Mouse (Mus musculus) neural tube, embryonic 13.5 days (tissue): ENCODE results near the gene Rnf115. TPM values are rescaled to one million over a fixed set of nuclear protein-coding genes. Genes with fewer than 3 reads are reported as not detected.

Source experiments
- ATAC-seq: fragments of 200-750 bp; cut with Nextera tagmentation; 2 replicates; pipeline ENCODE4 v1.8.0; 2017; ENCODE audit warnings: low read depth, mild to moderate bottlenecking, moderate TSS enrichment, moderate library complexity
- H3K27ac ChIP-seq: fragments of 300-500 bp; sonication (generic); replicated peaks from 2 replicates; pipeline ENCODE4 v1.5.1; 2015; ENCODE audit warnings: moderate library complexity, mild to moderate bottlenecking, inconsistent platforms
- H3K27me3 ChIP-seq: fragments of 300-500 bp; sonication (generic); 2 replicates; pipeline ENCODE4 v1.6.1; 2015; ENCODE audit warnings: mild to moderate bottlenecking, inconsistent platforms
- H3K36me3 ChIP-seq: fragments of 300-500 bp; sonication (generic); 2 replicates; pipeline ENCODE4 v1.6.1; 2015; ENCODE audit warnings: mild to moderate bottlenecking, inconsistent platforms
- H3K4me1 ChIP-seq: fragments of 300-500 bp; sonication (generic); replicated peaks from 2 replicates; pipeline ENCODE4 v1.6.1; 2015; ENCODE audit warnings: inconsistent platforms
- H3K4me2 ChIP-seq: fragments of 300-500 bp; sonication (generic); 2 replicates; pipeline ENCODE4 v1.6.1; 2015; ENCODE audit warnings: inconsistent platforms, mild to moderate bottlenecking, moderate library complexity
- H3K4me3 ChIP-seq: fragments of 300-500 bp; sonication (generic); 2 replicates; pipeline ENCODE4 v1.5.1; 2015; ENCODE audit warnings: mild to moderate bottlenecking, inconsistent platforms
- H3K9ac ChIP-seq: fragments of 300-500 bp; sonication (generic); 2 replicates; pipeline ENCODE4 v1.6.1; 2015; ENCODE audit warnings: moderate library complexity, mild to moderate bottlenecking, inconsistent platforms
- H3K9me3 ChIP-seq: fragments of 300-500 bp; sonication (generic); 2 replicates; pipeline ENCODE4 v1.6.1; 2016; ENCODE audit warnings: inconsistent platforms
- WGBS: fragments of 180-500 bp; shearing (Covaris S2); methylation state at CpG from one replicate; pipeline ENCODE4 v1.1.7; 2015; 5-methylcytosine and 5-hydroxymethylcytosine counted together
- polyA plus RNA-seq: library from polyadenylated mRNA; unstranded; fragments of >200 nt; fragmentation: Nextera tagmentation; extraction: Ambion mirVana; gene quantifications from 2 replicates; pipeline ENCODE4 v1.2.1, GENCODE M21; 2015

Gene Rnf115
- polyA plus RNA-seq, 1 experiment from 2014 or later, result 79.9 TPM

DNA sequence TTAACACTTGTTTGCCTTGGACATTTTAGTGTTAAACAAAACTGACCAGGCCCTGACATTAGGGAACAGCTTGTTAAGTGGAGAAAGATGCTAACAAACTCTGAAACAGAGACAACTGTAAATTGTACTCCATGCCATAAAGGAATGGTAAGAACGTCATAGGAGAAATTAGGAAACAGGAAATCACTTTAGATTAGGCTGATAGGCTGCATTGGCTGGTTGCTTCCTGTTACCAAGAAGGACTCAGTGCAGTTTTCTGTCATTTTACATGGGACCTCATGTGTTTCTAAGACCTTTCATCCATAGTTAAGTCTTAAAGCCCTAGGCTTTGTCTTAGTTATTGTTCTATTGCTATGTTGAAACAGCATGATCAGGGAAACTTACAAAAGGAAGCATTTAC, 19.4 kb downstream of the Rnf115 start:
- no peaks in the 10 kb centered on the region for H3K9me3 ChIP-seq
- H3K27me3 ChIP-seq, result no peaks in the 10 kb centered on the region
- H3K4me2 ChIP-seq, result no peak overlapping the region
- no peak overlapping the region for H3K9ac ChIP-seq
- H3K27ac ChIP-seq, result no peak overlapping the region
- no peaks in the 10 kb centered on the region for H3K4me1 ChIP-seq
- no peaks in the 10 kb centered on the region for H3K36me3 ChIP-seq
- no peak for ATAC-seq
- 82% methylated on average over 1 of the region's 1 CpGs for WGBS
- no peak overlapping the region for H3K4me3 ChIP-seq

DNA sequence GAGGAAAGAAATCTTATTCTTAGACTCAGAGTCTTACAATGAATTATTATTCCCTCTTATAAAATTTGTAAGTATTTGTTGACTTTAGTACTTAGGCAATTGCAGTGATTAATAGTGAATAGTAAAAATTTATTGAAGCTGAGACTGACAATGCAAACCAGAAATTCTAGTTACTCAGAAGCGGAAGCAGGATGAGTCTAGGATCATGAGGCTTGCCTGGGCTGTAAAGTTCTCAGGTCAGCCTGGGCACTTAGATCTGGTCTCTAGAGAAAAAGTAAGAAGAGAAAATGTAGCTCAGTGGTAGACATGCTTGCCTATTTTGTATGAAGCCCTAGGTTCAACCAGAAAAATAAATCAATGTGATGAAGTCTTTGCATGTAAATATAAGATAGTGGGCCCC, 28.5 kb downstream of the Rnf115 start:
- no peak overlapping the region for H3K4me3 ChIP-seq
- no peaks in the 10 kb centered on the region for H3K27me3 ChIP-seq
- no peak overlapping the region for H3K27ac ChIP-seq
- H3K4me2 ChIP-seq, result no peak overlapping the region
- no peak overlapping the region for H3K9ac ChIP-seq
- H3K36me3 ChIP-seq, result no peaks in the 10 kb centered on the region
- WGBS, result 97% methylated on average over 1 of the region's 1 CpGs
- H3K9me3 ChIP-seq, result no peaks in the 10 kb centered on the region
- ATAC-seq, result no peak
- no peaks in the 10 kb centered on the region for H3K4me1 ChIP-seq

DNA sequence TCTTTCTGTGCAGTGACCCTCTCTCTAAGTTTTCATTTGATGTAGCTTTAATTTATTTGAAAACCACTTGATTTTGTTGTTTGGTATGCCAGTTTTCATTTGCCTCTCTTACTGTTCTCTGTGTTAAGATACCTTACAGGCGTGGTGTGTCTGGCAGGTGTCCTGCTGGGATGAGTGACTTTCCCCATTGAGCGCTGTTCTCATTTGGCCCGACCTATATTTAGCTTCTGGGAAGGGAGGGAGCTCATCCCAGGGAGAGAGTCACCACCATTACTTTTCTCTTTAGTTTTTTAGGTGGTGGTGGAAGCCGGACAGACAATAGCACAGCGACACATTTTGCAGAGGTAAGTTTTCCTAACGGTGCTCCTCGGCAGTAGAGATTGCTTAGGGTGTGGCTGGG, 30.2 kb downstream of the Rnf115 start:
- H3K4me3 ChIP-seq, result no peak overlapping the region
- H3K4me1 ChIP-seq, result no peaks in the 10 kb centered on the region
- ATAC-seq, result no peak
- H3K9me3 ChIP-seq, result no peaks in the 10 kb centered on the region
- H3K27ac ChIP-seq, result no peak overlapping the region
- H3K9ac ChIP-seq, result no peak overlapping the region
- H3K27me3 ChIP-seq, result no peaks in the 10 kb centered on the region
- 67% methylated on average over 7 of the region's 7 CpGs for WGBS
- no peaks in the 10 kb centered on the region for H3K36me3 ChIP-seq
- no peak overlapping the region for H3K4me2 ChIP-seq

DNA sequence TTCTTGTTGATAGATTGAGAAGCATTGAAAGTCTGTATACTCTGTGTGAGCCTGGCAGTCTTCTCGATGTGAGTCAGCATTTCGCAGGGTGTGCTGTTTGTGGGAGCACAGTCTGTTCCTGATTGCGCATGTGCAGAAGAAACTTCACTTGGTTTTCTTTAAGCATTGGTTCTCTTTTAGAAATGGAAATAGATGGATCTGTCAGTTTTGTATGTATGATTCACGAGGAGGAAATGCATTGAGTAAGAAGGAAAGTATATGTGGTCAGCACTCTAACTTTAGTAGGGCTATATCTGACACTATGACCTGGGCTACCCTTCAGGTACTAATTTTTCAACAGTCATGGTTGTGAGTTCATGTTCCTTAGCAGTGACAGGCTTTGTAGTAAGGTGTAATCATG, 32.2 kb downstream of the Rnf115 start:
- Histone ChIP-seq H3K9me3 (no peaks in the 10 kb centered on the region), H3K9ac (no peak overlapping the region), H3K4me1 (no peaks in the 10 kb centered on the region), H3K36me3 (no peaks in the 10 kb centered on the region), H3K4me3 (no peak overlapping the region), H3K27me3 (no peaks in the 10 kb centered on the region), H3K4me2 (no peak overlapping the region), H3K27ac (no peak overlapping the region)
- WGBS, result 94% methylated on average over 4 of the region's 4 CpGs
- no peak for ATAC-seq

DNA sequence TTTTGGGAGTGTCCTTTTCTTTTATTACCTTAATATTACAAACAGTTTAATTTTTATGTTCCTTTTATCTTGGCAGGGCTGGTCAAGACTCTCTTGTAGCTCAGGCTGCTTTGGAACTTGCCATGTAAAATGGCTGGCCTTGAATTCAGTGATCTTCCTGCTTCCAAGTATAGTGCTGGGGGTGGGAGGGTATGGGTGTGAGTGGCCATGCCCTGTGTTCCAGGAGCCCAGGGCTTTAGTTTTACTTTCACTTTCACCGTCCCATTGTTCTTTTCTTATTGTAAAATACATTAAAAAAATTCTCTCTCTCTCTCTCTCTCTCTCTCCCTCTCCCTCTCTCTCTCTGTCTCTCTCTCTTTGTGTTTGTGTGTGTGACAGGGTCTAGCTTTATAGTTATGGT, 37.1 kb downstream of the Rnf115 start:
- ATAC-seq, result no peak
- 100% methylated on average over 1 of the region's 1 CpGs for WGBS
- Histone ChIP-seq H3K36me3 (peaks cover 6% of the 10 kb centered on the region), H3K27me3 (no peaks in the 10 kb centered on the region), H3K9ac (no peak overlapping the region), H3K27ac (no peak overlapping the region), H3K9me3 (no peaks in the 10 kb centered on the region), H3K4me3 (no peak overlapping the region), H3K4me2 (no peak overlapping the region), H3K4me1 (no peaks in the 10 kb centered on the region)

DNA sequence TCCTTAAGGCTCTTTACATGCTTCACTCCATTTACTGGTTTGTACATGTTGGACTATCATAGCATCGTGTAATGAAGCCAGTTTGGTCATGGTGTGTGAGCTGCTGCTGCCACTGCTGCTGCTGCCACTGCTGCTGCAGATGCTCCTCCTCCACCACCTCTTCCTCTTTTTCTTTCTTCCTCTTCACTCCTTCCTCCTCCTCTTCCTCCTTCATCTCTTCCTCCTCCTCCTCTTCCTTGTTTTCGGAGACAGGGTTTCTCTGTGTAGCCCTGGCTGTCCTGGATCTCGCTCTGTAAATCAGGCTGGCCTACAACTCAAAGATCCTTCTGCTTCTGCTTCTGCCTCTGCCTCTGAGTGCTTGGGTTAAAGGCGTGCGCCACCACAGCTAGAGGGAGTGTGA, 42.5 kb downstream of the Rnf115 start:
- Histone ChIP-seq H3K4me1 (no peaks in the 10 kb centered on the region), H3K27me3 (no peaks in the 10 kb centered on the region), H3K4me2 (no peak overlapping the region), H3K27ac (no peak overlapping the region), H3K36me3 (peaks cover 6% of the 10 kb centered on the region), H3K4me3 (no peak overlapping the region), H3K9ac (no peak overlapping the region), H3K9me3 (no peaks in the 10 kb centered on the region)
- 87% methylated on average over 5 of the region's 5 CpGs for WGBS
- ATAC-seq, result no peak

DNA sequence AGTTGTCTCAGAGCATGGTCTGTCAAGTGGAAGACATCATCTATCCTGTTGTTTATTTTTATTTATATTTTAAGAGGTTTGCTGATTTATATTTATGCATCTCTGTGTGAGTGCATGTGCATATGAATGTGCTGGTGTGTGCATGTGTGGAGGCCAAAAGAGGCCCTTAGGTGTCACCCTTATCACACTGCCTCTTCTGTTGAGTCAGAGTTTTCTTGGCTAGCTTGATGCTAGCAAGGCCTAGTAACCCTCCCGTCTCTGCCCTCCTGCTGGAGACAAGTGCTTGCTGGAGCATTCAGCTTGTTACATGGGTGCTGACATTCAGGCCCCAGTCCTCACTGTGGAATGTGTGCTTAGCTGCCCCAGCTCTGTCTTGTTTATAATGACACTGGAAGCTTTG, 45.5 kb downstream of the Rnf115 start:
- Histone ChIP-seq H3K9ac (no peak overlapping the region), H3K4me2 (no peak overlapping the region), H3K27ac (no peak overlapping the region), H3K27me3 (no peaks in the 10 kb centered on the region), H3K9me3 (no peaks in the 10 kb centered on the region), H3K4me3 (no peak overlapping the region), H3K36me3 (peaks cover 10% of the 10 kb centered on the region), H3K4me1 (no peaks in the 10 kb centered on the region)
- ATAC-seq, result no peak
- 52% methylated on average over 1 of the region's 1 CpGs for whole genome bisulfite sequencing

DNA sequence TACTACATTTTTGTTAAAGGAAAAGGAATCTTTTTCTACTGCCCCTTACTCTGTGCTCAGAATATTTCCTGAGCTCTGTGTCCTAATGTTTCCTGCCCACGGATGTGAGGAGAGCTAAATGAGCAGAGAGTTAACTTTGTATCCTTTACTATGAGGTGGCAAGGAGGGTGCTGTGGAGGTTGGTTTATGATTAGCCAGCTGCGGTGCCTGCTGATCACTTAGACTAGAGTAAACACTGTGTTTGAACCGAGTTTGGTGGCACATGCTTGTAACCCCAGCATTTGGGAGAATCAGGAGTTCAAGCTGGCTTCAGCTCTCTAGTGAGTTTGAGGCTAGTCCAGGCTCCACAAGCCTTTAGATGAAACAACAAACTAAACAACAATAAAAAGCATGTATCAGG, 49.7 kb downstream of the Rnf115 start:
- H3K4me1 ChIP-seq, result no peaks in the 10 kb centered on the region
- H3K27me3 ChIP-seq, result no peaks in the 10 kb centered on the region
- H3K9me3 ChIP-seq, result no peaks in the 10 kb centered on the region
- H3K4me3 ChIP-seq, result no peak overlapping the region
- H3K27ac ChIP-seq, result no peak overlapping the region
- no peak overlapping the region for H3K9ac ChIP-seq
- H3K36me3 ChIP-seq, result peaks cover 13% of the 10 kb centered on the region
- no peak for ATAC-seq
- WGBS, result 78% methylated on average over 3 of the region's 3 CpGs
- H3K4me2 ChIP-seq, result no peak overlapping the region

DNA sequence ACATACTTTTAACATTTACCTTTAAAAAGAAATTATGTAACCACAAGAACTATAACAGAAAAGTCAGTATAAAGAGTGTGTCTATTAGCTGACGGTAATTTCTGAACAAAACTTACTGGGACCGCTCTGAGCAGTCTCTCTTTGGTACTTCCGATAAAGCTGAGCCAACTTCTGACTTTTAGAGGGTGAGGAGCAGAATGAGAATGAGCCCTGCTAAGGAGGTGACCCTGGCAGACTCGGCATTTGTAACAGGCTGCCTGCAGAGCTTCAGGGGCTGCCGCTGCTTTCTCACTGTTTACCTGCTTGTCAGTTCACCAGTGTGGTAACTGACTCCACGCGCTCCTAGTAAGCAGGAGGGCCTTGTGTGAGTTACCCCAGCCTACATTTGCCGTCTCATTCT, 54.8 kb downstream of the Rnf115 start:
- no peak for ATAC-seq
- H3K9me3 ChIP-seq, result no peaks in the 10 kb centered on the region
- H3K36me3 ChIP-seq, result peaks cover 35% of the 10 kb centered on the region
- no peak overlapping the region for H3K27ac ChIP-seq
- no peaks in the 10 kb centered on the region for H3K4me1 ChIP-seq
- no peaks in the 10 kb centered on the region for H3K27me3 ChIP-seq
- H3K4me2 ChIP-seq, result no peak overlapping the region
- H3K9ac ChIP-seq, result no peak overlapping the region
- H3K4me3 ChIP-seq, result no peak overlapping the region
- 80% methylated on average over 8 of the region's 8 CpGs for WGBS

DNA sequence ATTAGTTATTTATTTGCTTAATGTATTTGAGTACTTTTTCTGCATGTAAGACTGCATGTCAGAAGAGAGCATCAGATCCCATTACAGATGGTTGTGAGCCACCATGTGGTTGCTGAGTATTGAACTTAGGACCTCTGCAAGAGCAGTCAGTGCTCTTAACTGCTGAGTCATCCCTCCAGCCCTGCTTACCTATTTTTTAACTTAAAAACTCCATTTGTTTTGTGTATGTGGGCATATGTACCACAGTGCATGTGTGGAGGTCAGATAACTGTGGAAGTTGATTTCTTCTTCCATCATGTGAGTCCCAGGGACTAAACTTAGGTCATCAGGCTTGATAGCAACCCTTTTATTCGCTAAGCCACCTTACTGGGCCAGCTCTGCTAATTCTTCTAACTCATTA, 60.3 kb downstream of the Rnf115 start:
- H3K9me3 ChIP-seq, result no peaks in the 10 kb centered on the region
- 82% methylated on average over 1 of the region's 1 CpGs for WGBS
- H3K9ac ChIP-seq, result no peak overlapping the region
- no peaks in the 10 kb centered on the region for H3K27me3 ChIP-seq
- ATAC-seq, result no peak
- H3K36me3 ChIP-seq, result peaks cover 72% of the 10 kb centered on the region
- no peak overlapping the region for H3K27ac ChIP-seq
- H3K4me1 ChIP-seq, result no peaks in the 10 kb centered on the region
- no peak overlapping the region for H3K4me3 ChIP-seq
- H3K4me2 ChIP-seq, result no peak overlapping the region

DNA sequence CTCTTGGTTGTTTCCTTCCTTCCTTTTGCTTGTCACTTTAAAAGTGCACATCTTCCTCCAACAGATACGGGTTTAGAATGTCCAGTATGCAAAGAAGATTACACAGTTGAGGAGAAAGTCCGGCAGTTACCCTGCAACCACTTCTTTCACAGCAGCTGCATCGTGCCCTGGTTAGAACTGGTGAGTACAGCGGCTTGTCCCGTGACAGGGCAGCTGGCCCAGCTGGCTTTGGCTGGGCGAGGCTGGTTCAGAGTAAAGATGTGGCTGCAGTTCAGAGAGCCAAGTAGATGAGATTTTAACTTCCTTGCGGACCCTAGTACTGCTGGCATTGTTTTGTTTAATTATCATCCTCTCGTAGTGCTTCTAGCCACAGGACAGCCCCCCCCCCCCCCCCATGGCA, 61.0 kb downstream of the Rnf115 start:
- H3K9me3 ChIP-seq, result no peaks in the 10 kb centered on the region
- no peak overlapping the region for H3K9ac ChIP-seq
- no peak overlapping the region for H3K4me3 ChIP-seq
- no peaks in the 10 kb centered on the region for H3K27me3 ChIP-seq
- H3K27ac ChIP-seq, result no peak overlapping the region
- no peaks in the 10 kb centered on the region for H3K4me1 ChIP-seq
- H3K4me2 ChIP-seq, result no peak overlapping the region
- WGBS, result 84% methylated on average over 8 of the region's 8 CpGs
- H3K36me3 ChIP-seq, result peaks cover 72% of the 10 kb centered on the region
- no peak for ATAC-seq

DNA sequence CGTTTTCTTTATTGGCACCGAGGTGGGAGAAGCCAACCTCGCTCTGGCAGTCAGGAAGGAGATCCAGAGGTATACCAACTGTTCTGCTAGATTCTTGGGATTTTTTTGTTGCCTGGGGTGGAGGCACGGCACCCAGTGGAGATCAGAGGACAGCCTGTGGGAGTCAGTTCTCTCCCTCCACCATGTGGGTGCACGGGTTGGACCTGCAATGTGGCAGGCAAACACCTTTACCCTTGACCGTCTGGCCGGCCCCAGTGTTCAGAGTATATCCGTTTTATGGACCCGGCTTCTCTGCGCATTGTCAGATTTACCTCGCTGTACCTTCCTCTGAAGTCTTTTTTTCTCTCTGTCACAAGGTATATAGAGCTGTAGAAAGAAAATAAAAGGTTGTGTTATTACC, 72.8 kb downstream of the Rnf115 start:
- H3K4me1 ChIP-seq, result no peaks in the 10 kb centered on the region
- H3K9me3 ChIP-seq, result no peaks in the 10 kb centered on the region
- H3K27me3 ChIP-seq, result no peaks in the 10 kb centered on the region
- H3K27ac ChIP-seq, result no peak overlapping the region
- no peak overlapping the region for H3K4me2 ChIP-seq
- H3K9ac ChIP-seq, result no peak overlapping the region
- H3K36me3 ChIP-seq, result peaks cover 8% of the 10 kb centered on the region; the same call in 1 of the 2 replicates
- 91% methylated on average over 11 of the region's 11 CpGs for WGBS
- no peak overlapping the region for H3K4me3 ChIP-seq
- ATAC-seq, result no peak

DNA sequence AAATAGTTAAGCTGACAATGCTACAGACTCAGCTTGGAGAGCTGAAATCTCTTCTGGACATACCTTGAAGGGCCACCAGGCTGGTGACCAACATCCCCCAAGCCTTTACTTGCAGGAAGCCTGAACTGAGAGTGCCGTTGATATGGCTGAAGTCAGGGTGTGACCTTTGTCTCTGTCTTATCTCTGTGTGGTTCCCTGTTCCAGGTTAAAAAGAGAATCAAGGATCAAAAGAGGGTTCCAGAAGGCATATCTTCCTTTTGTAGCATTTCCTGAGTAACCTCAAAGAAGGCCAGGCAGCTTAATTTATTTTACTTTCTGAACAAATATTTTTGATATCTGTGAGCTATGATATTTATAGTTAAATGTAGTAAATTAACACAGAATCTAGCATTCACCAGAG, 74.8 kb downstream of the Rnf115 start:
- Histone ChIP-seq H3K4me2 (no peak overlapping the region), H3K27me3 (no peaks in the 10 kb centered on the region), H3K27ac (no peak overlapping the region), H3K36me3 (peaks cover 9% of the 10 kb centered on the region; the same call in 1 of the 2 replicates), H3K4me3 (no peak overlapping the region), H3K9me3 (no peaks in the 10 kb centered on the region), H3K4me1 (no peaks in the 10 kb centered on the region), H3K9ac (no peak overlapping the region)
- 90% methylated on average over 1 of the region's 1 CpGs for WGBS
- no peak for ATAC-seq
